Mouse (Mus musculus): ENCODE measurements around the gene Gm17364.

DNA sequence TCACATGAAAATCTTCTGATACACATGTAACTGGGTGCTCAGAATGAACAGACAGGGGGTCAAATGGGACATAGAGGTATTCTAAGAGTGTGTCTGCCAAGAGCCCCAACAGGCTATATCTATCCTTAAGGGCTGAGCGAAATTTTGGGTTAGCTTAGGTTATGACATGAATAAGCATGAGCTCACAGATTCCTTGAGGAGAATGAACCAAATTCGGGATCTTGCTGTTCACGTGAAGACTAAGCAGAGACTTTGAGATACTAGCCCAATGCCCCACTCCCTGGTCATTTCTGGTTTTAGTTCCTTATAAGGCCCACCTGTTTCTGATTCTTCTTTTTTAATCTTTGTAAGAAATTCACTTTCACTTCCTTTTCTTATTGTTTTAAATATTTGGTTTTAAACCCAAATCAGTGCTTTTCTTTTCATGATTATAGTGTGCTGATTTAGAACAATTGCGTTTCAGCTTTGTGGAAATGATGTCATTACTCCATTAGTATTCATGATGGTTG, 17.7 kb upstream of the Gm17364 start:
- TF ChIP-seq CTCF (IDR thresholded peaks at IDR 0.05; ENCODE audit: borderline replicate concordance, extremely low read depth, insufficient read depth, insufficient read length): no peak
- TF ChIP-seq POLR2A (IDR thresholded peaks at IDR 0.05; ENCODE audit: borderline replicate concordance, extremely low read depth, insufficient read depth, insufficient read length, poor library complexity, severe bottlenecking): no peak

Measured in brain, embryonic 14.5 days (tissue).